Mouse (Mus musculus) gastrocnemius, adult 2 months (tissue): ENCODE results near the gene Prdm10. TPM values are rescaled to one million over a fixed set of nuclear protein-coding genes. Genes with fewer than 3 reads are reported as not detected.

Experiments
- DNase-seq: peaks from one replicate; pipeline ENCODE4 v3.0.0; 2022
- H3K27ac ChIP-seq: fragments of 200-600 bp; 2 replicates; pipeline ENCODE4 v1.8.1; 2022; ENCODE audit warnings: mild to moderate bottlenecking
- H3K4me3 ChIP-seq: fragments of 200-600 bp; 2 replicates; pipeline ENCODE4 v1.8.1; 2022; ENCODE audit warnings: mild to moderate bottlenecking, moderate library complexity
- CTCF ChIP-seq: fragments of 200-600 bp; IDR thresholded peaks from 2 replicates; pipeline ENCODE4 v1.8.1; 2022; ENCODE audit warnings: antibody characterized with exemption, mild to moderate bottlenecking, moderate library complexity
- intact Hi-C: fragments of 180-260 bp; cut with DNase I; formaldehyde crosslinking; loops from one replicate; pipeline ENCODE4 v1.15.1; 2025
- total RNA-seq, 2 experiments: library from RNA; stranded (reverse); gene quantifications; 2 replicates each; pipeline ENCODE4 v1.2.3; 2021

The Prdm10 gene
- total RNA-seq, 2 experiments from 2014 or later = 4.4 to 4.8 TPM

DNA sequence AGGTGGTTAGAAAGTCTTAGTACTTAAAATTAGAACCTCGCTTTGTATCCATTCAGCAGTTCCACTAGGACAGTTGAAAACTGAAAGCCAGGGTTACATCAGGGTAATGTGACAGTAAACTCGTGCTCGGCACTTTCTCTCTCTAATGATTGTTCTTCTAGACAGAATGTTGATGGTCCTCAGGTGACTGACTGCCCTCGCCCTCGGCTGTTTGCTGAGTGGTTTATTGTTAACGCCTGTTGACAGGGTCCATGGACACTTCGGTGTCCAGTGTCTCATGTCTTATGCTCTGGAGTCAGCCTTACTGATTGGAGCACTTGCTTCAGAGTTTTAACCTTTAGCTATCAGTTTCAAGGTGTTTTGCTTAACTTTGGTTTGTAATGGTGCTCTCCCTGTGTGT is 73.7 kb downstream of the Prdm10 start:
- intact Hi-C loops = no loop called here

DNA sequence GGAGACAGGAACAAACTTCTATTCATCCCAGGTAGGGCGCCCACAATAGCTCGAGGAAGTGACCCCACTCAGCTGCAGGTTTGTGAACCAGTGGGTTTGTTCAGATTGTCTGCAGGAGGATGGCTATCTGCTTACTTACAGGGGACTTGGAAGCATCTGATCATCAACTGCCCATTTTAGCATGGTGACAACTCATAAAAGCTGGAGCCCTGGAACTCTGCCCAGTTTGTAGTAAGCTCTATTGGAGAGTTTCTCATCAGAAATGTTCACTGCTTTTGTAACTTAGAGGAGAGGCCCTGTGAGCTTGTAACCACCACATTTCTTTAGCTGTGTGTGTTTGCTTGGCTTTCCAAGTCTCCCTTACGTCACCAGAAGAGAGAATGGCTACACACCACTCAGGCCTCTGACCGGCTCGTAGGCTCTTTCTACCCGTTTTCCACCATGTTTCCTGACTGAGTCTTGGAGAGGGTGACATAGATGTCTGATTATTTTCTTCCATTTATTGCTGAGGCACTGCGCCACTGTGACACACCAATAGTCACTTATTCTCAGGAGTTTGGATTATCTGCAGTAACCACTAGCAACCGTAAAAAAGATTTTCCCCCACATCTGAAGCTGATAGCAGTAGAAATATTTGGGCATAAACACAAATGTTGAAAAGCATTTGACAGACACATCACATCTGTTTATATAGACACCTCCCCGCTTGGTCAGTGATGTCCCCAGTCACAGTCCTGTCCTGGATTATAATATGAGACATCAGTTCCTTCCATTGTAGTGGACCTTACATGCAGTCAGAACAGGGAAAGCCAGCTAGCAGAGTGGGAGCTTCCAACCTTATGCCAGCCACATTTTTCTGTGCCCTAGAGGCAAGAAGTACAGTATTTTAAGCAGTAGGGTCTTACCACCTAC is 83.6 kb downstream of the Prdm10 start:
- intact Hi-C loops = no loop called here
- Histone ChIP-seq H3K27ac (no peak overlapping the region), H3K4me3 (no peak overlapping the region)
- DNase-seq = no peak
- TF ChIP-seq CTCF = no peak

More for the DNA sequence above, 73.7 kb downstream of the Prdm10 start:
- TF ChIP-seq CTCF = no peak
- Histone ChIP-seq H3K27ac (no peak overlapping the region), H3K4me3 (no peak overlapping the region)
- DNase-seq = no peak

DNA sequence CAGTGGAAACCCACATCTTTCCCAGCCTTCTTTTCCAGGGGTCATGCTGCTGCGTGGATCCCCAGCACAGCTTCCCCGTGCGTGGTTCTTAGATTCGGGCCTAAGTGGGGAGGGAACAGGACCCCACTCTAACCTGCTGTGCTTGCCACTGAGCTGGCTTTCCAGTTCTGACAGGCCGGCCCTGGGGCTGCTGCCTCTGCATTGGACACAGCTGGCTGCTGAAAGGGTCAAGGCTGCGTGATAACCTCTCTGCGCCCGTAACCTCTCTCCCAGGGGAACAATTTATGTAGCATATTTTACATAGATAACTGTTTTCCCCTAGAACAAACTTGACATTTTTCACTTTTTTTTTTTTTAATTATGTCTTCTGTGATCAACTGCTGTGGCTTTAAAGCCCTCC is 84.7 kb downstream of the Prdm10 start:
- TF ChIP-seq CTCF = no peak
- no peak for DNase-seq
- Histone ChIP-seq H3K4me3 (no peak overlapping the region), H3K27ac (no peak overlapping the region)
- intact Hi-C loops = no loop called here

DNA sequence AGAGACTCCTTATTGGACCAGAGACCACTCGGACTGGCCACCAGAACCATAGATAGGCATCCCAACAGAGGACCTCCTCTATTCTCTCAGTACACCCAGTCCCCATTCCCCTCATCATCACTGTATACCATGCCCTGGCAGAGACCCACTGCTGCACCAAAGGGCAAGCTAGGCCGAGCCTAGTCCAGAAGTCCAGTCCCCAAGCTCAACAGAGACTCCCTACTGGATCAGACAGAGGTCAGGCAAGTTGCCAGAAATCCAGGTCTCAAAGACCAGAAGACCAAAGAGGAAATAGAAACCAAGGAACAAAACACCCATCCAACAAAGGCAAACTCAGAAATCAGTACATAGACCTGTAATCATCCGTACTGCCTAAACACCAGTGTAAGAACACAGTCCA is 91.4 kb downstream of the Prdm10 start:
- no peak overlapping the region for H3K4me3 ChIP-seq
- no peak overlapping the region for H3K27ac ChIP-seq
- TF ChIP-seq CTCF = no peak
- no peak for DNase-seq
- intact Hi-C loops = no loop called here

DNA sequence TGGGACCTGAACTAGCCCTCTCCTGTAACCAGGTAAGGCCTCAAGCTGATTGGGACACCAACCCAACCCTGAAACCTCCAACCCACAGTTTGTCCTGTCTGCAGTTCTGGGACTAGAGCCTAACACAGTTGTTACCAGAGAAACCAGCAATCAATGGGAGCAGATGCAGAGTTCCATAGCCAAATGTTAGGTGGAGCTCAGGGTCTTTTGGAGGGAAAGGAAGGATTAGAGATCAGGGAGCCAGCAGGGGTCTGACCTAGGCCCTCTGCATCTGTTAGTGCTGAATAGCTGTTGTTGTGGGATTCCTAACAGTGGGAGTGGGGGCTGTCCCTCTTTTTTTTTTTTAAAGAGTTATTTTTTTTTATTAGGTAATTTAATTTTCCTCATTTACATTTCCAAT is 96.3 kb downstream of the Prdm10 start:
- TF ChIP-seq CTCF = no peak
- intact Hi-C loops = no loop called here
- Histone ChIP-seq H3K27ac (no peak overlapping the region), H3K4me3 (no peak overlapping the region)
- no peak for DNase-seq

DNA sequence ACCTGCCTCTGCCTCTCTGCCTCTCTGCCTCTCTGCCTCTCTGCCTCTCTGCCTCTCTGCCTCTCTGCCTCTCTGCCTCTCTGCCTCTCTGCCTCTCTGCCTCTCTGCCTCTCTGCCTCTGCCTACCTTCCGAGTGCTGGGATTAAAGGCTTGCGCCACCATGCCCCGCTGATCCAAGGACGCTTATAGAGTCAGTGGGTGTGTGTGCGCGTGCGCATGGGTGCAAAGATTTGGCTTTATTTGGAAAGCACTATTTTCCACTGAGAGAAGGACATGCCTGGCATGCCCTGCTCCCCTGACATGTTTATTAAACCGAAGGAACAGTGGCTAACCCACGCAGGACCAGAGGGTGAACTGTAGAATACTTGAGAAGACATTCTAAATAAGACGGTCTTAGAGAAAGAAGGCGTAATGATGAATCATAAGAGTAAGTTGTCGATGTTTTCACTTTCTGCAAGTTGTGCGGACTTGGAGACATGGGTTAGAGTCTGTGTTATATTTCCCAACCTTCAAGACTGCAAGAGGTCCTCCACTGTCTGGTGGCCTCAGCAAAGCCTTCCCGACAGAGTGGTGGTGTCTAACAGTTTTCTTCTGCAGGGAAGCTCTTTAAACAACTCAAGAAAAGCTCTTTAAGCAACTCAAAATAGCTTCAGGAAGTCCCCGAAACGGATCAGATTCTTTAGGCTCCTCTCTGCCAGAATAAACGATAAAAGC is 104.6 kb downstream of the Prdm10 start:
- H3K27ac ChIP-seq = peak overlapping the region; percentile 91; the same call in 1 of the 2 replicates
- no peak for DNase-seq
- peak overlapping the region; percentile 82 for H3K4me3 ChIP-seq
- TF ChIP-seq CTCF = no peak
- intact Hi-C loops = no loop called here

DNA sequence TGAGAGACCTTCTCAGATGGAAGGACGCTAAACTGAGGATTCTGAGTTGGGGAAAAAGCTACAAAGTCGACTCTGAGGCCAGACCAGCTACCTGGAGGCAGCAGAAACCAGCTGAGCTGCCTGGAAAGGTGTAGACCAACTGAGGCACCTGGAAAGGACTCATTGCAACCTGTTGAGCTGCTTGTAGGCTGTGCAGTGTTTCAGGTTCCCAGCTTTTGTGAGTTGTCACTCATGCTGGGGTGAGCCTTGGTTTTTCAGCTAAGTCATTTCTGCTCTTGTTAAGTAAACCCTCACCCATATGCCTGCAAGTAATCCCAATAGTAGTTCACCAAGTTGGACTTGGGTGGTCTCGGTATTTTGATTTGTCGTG is 105.1 kb downstream of the Prdm10 start:
- Histone ChIP-seq H3K4me3 (peak overlapping the region; percentile 82), H3K27ac (peak overlapping the region; percentile 91)
- TF ChIP-seq CTCF = no peak
- no peak for DNase-seq
- intact Hi-C loops = no loop called here

DNA sequence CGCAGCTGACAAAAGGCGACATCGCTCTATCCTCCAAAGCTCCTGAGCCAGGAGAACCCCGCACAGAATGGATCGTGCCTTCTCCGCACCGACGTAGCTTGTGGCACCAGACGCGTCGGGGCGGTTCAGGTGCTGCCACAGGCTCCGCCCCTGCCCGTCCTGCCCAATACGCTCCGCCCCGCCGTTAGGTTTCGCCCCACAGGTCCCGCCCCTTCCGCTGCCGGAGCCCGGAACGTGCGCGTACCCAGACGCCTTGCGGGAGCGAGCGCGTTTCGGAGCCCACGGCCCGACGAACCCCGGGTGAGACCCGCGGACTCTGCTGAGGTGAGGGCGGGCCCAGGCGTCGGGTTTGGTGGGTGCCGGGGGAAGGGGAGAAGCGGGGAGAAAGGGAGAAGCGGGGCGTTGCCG is 105.6 kb downstream of the Prdm10 start, which contains the start of gene Nfrkb:
Gene Nfrkb (plus strand): TSS at position 246 of the 408 bp plus-strand sequence.
- intact Hi-C loops = no loop called here
- peak; percentile 98 for DNase-seq
- TF ChIP-seq CTCF = no peak
- Histone ChIP-seq H3K4me3 (peak within 1 kb of the TSS; percentile 82), H3K27ac (peak within 1 kb of the TSS; percentile 91)

DNA sequence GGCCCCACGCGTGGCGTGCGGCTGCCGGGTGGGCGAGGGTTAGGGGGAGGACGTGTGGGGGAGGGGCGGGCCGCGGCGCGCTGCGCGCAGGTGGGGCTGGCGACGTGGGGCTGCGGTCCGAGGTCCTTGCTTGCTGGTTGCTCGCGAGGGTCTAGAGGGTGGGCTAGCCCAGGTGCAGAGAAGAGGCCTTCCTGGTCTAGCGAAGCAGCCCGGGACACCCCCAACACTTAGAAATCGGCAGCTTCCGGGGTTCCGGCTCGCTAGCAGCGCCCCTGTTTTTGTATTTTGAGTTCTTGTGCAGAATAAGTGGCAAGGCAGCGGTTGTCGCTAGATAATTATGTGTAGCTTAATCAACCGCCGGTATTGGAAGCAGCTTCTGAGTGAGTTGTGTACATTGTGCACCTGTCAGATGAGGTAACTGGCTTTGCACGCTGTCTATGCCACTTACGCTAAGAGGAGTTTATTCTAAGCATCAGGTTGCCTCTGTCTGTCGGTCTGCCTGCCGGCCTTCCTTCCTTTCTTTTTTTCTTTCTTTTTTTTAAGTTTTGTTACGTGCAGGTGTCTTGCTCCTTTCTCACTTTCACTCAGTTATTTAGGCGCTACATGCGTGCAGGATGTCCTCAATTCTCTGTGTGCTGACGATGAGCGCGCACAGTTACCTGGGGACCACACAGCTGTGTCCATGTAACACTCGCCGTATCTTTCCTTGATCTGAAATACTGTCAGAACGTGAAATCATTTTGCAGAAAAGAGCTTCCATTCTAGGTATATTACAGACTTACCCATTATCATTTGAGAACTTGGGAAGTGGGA is 106.2 kb downstream of the Prdm10 start:
- Histone ChIP-seq H3K27ac (peak overlapping the region; percentile 91), H3K4me3 (peak overlapping the region; percentile 82)
- intact Hi-C loops = no loop called here
- TF ChIP-seq CTCF = no peak
- DNase-seq = no peak

DNA sequence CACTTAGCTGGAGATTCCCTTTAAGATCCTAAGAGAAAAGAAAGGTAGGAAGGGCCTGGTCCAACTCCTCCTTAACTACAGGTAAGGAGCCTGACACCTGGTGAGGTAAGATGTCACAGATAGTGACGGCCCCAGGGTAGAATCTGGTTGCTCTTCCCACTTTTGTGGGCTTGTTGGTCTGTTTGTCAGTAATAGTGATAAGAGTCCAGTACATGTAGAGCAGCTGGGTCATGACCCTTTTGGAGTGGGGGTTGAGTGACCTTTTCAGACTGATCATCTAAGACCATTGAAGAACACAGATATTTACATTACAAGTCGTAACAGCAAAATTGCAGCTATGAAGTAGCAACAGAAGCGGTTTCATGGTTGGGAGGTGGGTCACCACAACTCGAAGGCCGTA is 106.9 kb downstream of the Prdm10 start:
- intact Hi-C loops = no loop called here
- Histone ChIP-seq H3K4me3 (peak overlapping the region; percentile 82), H3K27ac (no peak overlapping the region)
- TF ChIP-seq CTCF = no peak
- DNase-seq = no peak

DNA sequence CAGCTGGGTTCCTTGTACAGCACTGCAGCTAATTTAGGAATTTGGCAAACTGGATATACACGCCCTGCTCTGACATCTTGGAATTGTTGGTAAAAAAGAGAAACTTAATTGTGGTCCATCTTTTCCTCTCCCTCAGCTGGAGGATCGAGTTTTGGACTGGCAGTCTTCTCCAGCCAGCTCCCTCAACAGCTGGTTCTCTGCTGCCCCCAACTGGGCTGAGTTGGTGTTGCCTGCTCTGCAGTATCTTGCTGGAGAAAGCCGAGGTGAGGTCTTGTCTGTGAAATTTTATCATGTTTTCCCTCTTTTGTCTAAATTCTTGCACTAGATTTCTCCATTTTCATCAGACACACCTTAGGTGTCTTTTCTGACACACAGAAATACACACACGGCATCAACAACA is 120.1 kb downstream of the Prdm10 start:
- intact Hi-C loops = loop anchor here (2.0 kb wide), 1 partner anchor 250 kb away; no protein-coding TSS in a partner anchor
- Histone ChIP-seq H3K27ac (no peak overlapping the region), H3K4me3 (no peak overlapping the region)
- DNase-seq = peak; percentile 78
- peak; percentile 87 for TF ChIP-seq CTCF

DNA sequence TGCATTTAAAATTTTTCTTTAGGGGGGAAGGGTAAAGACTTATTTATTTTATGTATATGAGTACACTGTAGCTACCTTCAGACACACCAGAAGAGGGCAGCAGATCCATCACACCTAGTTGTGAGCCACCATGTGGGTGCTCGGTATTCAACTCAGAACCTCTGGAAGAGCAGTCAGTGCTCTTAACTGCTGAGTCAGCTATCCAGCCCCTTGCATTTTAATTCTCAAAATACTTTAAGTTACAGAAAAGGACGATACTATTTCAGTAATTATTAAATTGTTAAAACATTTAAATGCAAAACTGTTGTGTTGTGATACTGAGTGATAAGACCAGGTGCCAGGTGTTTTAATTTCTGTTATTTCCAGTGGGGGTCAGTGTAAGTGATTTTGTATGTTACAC is 124.0 kb downstream of the Prdm10 start:
- no peak overlapping the region for H3K27ac ChIP-seq
- DNase-seq = no peak
- intact Hi-C loops = no loop called here
- H3K4me3 ChIP-seq = no peak overlapping the region
- no peak for TF ChIP-seq CTCF
